Mouse (Mus musculus) limb, embryonic 12.5 days (tissue): ENCODE measurements around the gene Ntn3. TPM values are rescaled to one million over a fixed set of nuclear protein-coding genes. Genes with fewer than 3 reads are reported as not detected.

Source experiments
- ATAC-seq: fragments of 200-750 bp; cut with Nextera tagmentation; 2 replicates; pipeline ENCODE4 v1.8.0; 2017; ENCODE audit warnings: low read depth, moderate TSS enrichment; ENCODE audit not compliant: insufficient number of reproducible peaks, insufficient read depth, low FRiP score, low TSS enrichment
- H3K27ac ChIP-seq: fragments of 300-500 bp; sonication (generic); 2 replicates; pipeline ENCODE4 v1.5.1; 2016; ENCODE audit warnings: mild to moderate bottlenecking, moderate library complexity
- H3K27me3 ChIP-seq: fragments of 300-500 bp; sonication (generic); 2 replicates; pipeline ENCODE4 v1.6.1; 2016; ENCODE audit warnings: mild to moderate bottlenecking, moderate library complexity
- H3K36me3 ChIP-seq: fragments of 300-500 bp; sonication (generic); 2 replicates; pipeline ENCODE4 v1.6.1; 2016; ENCODE audit warnings: mild to moderate bottlenecking, moderate library complexity
- H3K4me1 ChIP-seq: fragments of 300-500 bp; sonication (generic); replicated peaks from 2 replicates; pipeline ENCODE4 v1.6.1; 2016
- H3K4me2 ChIP-seq: fragments of 300-500 bp; sonication (generic); 2 replicates; pipeline ENCODE4 v1.6.1; 2016; ENCODE audit warnings: mild to moderate bottlenecking, moderate library complexity
- H3K4me3 ChIP-seq: fragments of 300-500 bp; sonication (generic); replicated peaks from 2 replicates; pipeline ENCODE4 v1.5.1; 2016; ENCODE audit warnings: mild to moderate bottlenecking
- H3K9ac ChIP-seq: fragments of 300-500 bp; sonication (generic); replicated peaks from 2 replicates; pipeline ENCODE4 v1.6.1; 2016; ENCODE audit warnings: mild to moderate bottlenecking, moderate library complexity
- H3K9me3 ChIP-seq: fragments of 300-500 bp; sonication (generic); 2 replicates; pipeline ENCODE4 v1.6.1; 2016; ENCODE audit warnings: mild to moderate bottlenecking, moderate library complexity
- WGBS: fragments of 180-500 bp; shearing (Covaris S2); methylation state at CpG from one replicate; pipeline ENCODE4 v1.1.7; 2016; 5-methylcytosine and 5-hydroxymethylcytosine counted together
- polyA plus RNA-seq: library from polyadenylated mRNA; unstranded; fragments of >200 nt; fragmentation: Nextera tagmentation; extraction: Ambion mirVana; gene quantifications from 2 replicates; pipeline ENCODE4 v1.2.1, GENCODE M21; 2016

The Ntn3 gene
- polyA plus RNA-seq, 1 experiment from 2014 or later, result 19.8 TPM

GRCm38 (mm10) chr17:24226721-24227120 lies 17.4 kb upstream of the Ntn3 start:
- H3K27me3 ChIP-seq, result no peaks in the 10 kb centered on the region
- no peaks in the 10 kb centered on the region for H3K4me1 ChIP-seq
- H3K36me3 ChIP-seq, result peaks cover 95% of the 10 kb centered on the region
- ATAC-seq, result no peak
- 93% methylated on average over 8 of the region's 8 CpGs for WGBS
- no peak overlapping the region for H3K4me3 ChIP-seq
- no peaks in the 10 kb centered on the region for H3K9me3 ChIP-seq
- no peak overlapping the region for H3K27ac ChIP-seq
- H3K4me2 ChIP-seq, result no peak overlapping the region
- H3K9ac ChIP-seq, result no peak overlapping the region

- Histone ChIP-seq H3K27me3 (no peaks in the 10 kb centered on the region), H3K4me2 (no peak overlapping the region), H3K9me3 (no peaks in the 10 kb centered on the region), H3K9ac (no peak overlapping the region), H3K36me3 (peaks cover 86% of the 10 kb centered on the region), H3K4me1 (peaks cover 4% of the 10 kb centered on the region; the same call in 1 of the 2 replicates), H3K4me3 (no peak overlapping the region), H3K27ac (no peak overlapping the region)
- 94% methylated on average over 5 of the region's 5 CpGs for WGBS
- ATAC-seq, result no peak
These were observed 16.5 kb upstream of the Ntn3 start for GRCm38 (mm10) chr17:24225851-24226250.

GRCm38 (mm10) chr17:24224741-24225140 lies 15.4 kb upstream of the Ntn3 start:
- WGBS, result 82% methylated on average over 10 of the region's 10 CpGs
- Histone ChIP-seq H3K9me3 (no peaks in the 10 kb centered on the region), H3K4me3 (no peak overlapping the region), H3K36me3 (peaks cover 75% of the 10 kb centered on the region), H3K27ac (no peak overlapping the region), H3K4me2 (no peak overlapping the region), H3K27me3 (no peaks in the 10 kb centered on the region), H3K4me1 (peaks cover 9% of the 10 kb centered on the region), H3K9ac (no peak overlapping the region)
- ATAC-seq, result no peak

GRCm38 (mm10) chr17:24223513-24223912 lies 14.2 kb upstream of the Ntn3 start:
- Histone ChIP-seq H3K4me3 (no peak overlapping the region), H3K36me3 (peaks cover 68% of the 10 kb centered on the region), H3K4me1 (peaks cover 16% of the 10 kb centered on the region), H3K4me2 (no peak overlapping the region), H3K27ac (no peak overlapping the region), H3K9me3 (no peaks in the 10 kb centered on the region), H3K9ac (no peak overlapping the region), H3K27me3 (no peaks in the 10 kb centered on the region)
- ATAC-seq, result no peak
- WGBS, result 89% methylated on average over 5 of the region's 5 CpGs

GRCm38 (mm10) chr17:24222653-24223052 lies 13.3 kb upstream of the Ntn3 start:
- Histone ChIP-seq H3K36me3 (peaks cover 68% of the 10 kb centered on the region), H3K4me2 (no peak overlapping the region), H3K9me3 (no peaks in the 10 kb centered on the region), H3K27ac (no peak overlapping the region), H3K27me3 (no peaks in the 10 kb centered on the region), H3K4me1 (peaks cover 16% of the 10 kb centered on the region), H3K9ac (no peak overlapping the region), H3K4me3 (no peak overlapping the region)
- WGBS, result 70% methylated on average over 6 of the region's 6 CpGs
- ATAC-seq, result no peak

GRCm38 (mm10) chr17:24220435-24221411 lies 11.4 kb upstream of the Ntn3 start, which contains the start of gene Tedc2:
Gene Tedc2, minus strand, starts transcription at chr17:24220851.
- Histone ChIP-seq H3K9ac (peak within 1 kb of the TSS; percentile 82), H3K4me3 (peak within 1 kb of the TSS; percentile 78), H3K9me3 (no peaks in the 10 kb centered on the region), H3K27me3 (no peaks in the 10 kb centered on the region), H3K4me2 (peak within 1 kb of the TSS; percentile 94), H3K4me1 (peaks cover 16% of the 10 kb centered on the region), H3K27ac (peak within 1 kb of the TSS; percentile 67), H3K36me3 (peaks cover 68% of the 10 kb centered on the region)
- ATAC-seq, result peak; percentile 87
- WGBS, result 6% methylated on average over 41 of the region's 41 CpGs

- no peak for ATAC-seq
- 72% methylated on average over 4 of the region's 4 CpGs for whole genome bisulfite sequencing
- Histone ChIP-seq H3K4me3 (no peak overlapping the region), H3K4me2 (no peak overlapping the region), H3K27ac (no peak overlapping the region), H3K9me3 (no peaks in the 10 kb centered on the region), H3K4me1 (peaks cover 25% of the 10 kb centered on the region), H3K36me3 (peaks cover 49% of the 10 kb centered on the region), H3K27me3 (no peaks in the 10 kb centered on the region), H3K9ac (no peak overlapping the region)
These were observed 7.5 kb upstream of the Ntn3 start for GRCm38 (mm10) chr17:24216836-24217235.

GRCm38 (mm10) chr17:24213186-24213585 lies 3.9 kb upstream of the Ntn3 start:
- Histone ChIP-seq H3K9me3 (no peaks in the 10 kb centered on the region), H3K4me1 (peaks cover 42% of the 10 kb centered on the region), H3K9ac (no peak overlapping the region), H3K27ac (no peak overlapping the region; the same call in 1 of the 2 replicates), H3K4me2 (no peak overlapping the region), H3K36me3 (peaks cover 40% of the 10 kb centered on the region), H3K27me3 (no peaks in the 10 kb centered on the region; the same call in 1 of the 2 replicates), H3K4me3 (no peak overlapping the region)
- 80% methylated on average over 6 of the region's 6 CpGs for WGBS
- ATAC-seq, result no peak

- ATAC-seq, result no peak
- Histone ChIP-seq H3K9ac (peak overlapping the region; percentile 73; the same call in 1 of the 2 replicates), H3K4me1 (peaks cover 49% of the 10 kb centered on the region), H3K4me3 (peak overlapping the region; percentile 53), H3K4me2 (peak overlapping the region; percentile 95), H3K9me3 (no peaks in the 10 kb centered on the region), H3K27ac (peak overlapping the region; percentile 97), H3K36me3 (peaks cover 36% of the 10 kb centered on the region), H3K27me3 (peaks cover 5% of the 10 kb centered on the region; the same call in 1 of the 2 replicates)
- 29% methylated on average over 5 of the region's 5 CpGs for WGBS
These were observed 3.2 kb upstream of the Ntn3 start for GRCm38 (mm10) chr17:24212441-24213018.

- H3K4me2 ChIP-seq, result peak overlapping the region; percentile 95
- peak overlapping the region; percentile 97 for H3K27ac ChIP-seq
- peaks cover 56% of the 10 kb centered on the region for H3K4me1 ChIP-seq
- H3K9ac ChIP-seq, result peak overlapping the region; percentile 73
- WGBS, result under 1% methylated on average over 37 of the region's 37 CpGs
- H3K9me3 ChIP-seq, result no peaks in the 10 kb centered on the region
- peaks cover 35% of the 10 kb centered on the region for H3K36me3 ChIP-seq
- H3K27me3 ChIP-seq, result peaks cover 12% of the 10 kb centered on the region; the same call in 1 of the 2 replicates
- peak overlapping the region; percentile 53 for H3K4me3 ChIP-seq
- peak; percentile 9; the same call in 1 of the 2 replicates for ATAC-seq
These were observed 2.5 kb upstream of the Ntn3 start for GRCm38 (mm10) chr17:24211631-24212440.
